Mouse (Mus musculus) T-cell, adult 2 months (primary cell): ENCODE measurements around the gene Snx29.

Source experiments
- DNase-seq: peaks from one replicate; pipeline ENCODE4 v3.0.0; 2022; ENCODE audit warnings: low spot score

Snx29 gene

GRCm38 (mm10) chr16:11783337-11783736 lies 460.6 kb downstream of the Snx29 start:
- no peak for DNase-seq

- no peak for DNase-seq
Observed at GRCm38 (mm10) chr16:11784354-11784753, 461.6 kb downstream of the Snx29 start.

- DNase-seq, result no peak
Observed at GRCm38 (mm10) chr16:11785806-11786205, 463.1 kb downstream of the Snx29 start.

- no peak for DNase-seq
Observed at GRCm38 (mm10) chr16:11790476-11790875, 467.8 kb downstream of the Snx29 start.

GRCm38 (mm10) chr16:11793391-11793790 lies 470.7 kb downstream of the Snx29 start:
- DNase-seq, result no peak

GRCm38 (mm10) chr16:11794628-11795027 lies 471.9 kb downstream of the Snx29 start:
- no peak for DNase-seq

- DNase-seq, result no peak
Observed at GRCm38 (mm10) chr16:11795758-11796460, 473.2 kb downstream of the Snx29 start.

- no peak for DNase-seq
Observed at GRCm38 (mm10) chr16:11801960-11802539, 479.3 kb downstream of the Snx29 start.
